Mouse (Mus musculus): ENCODE measurements around the gene Pacrg.

DNA sequence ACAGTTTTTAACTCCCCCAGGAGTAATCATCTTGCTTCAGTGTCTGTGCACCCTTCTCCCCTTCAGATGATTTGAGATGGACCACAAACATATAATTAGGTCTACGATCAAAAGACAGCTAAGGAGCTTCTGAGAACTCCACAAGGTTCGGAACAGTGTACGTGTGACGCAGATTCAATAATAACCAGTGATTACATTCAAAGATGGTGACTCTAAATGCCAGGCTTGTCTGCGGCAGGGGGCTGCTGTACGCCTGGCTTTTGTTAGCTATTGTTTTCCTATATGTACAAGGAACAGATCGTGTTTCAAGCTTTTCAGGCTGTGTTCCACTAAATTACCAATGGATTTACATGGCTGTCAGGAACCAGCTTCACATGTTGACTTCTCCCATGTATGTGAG is 264.8 kb downstream of the Pacrg start:
- TF ChIP-seq MAX (IDR thresholded peaks at IDR 0.05) = no peak
- no peak for TF ChIP-seq CTCF (IDR thresholded peaks at IDR 0.05; ENCODE audit: control insufficient read depth, insufficient read depth, insufficient read length)
- TF ChIP-seq CEBPB (IDR thresholded peaks at IDR 0.05; ENCODE audit: low read depth) = no peak
- TF ChIP-seq USF1 (IDR thresholded peaks at IDR 0.05; ENCODE audit: low read depth) = no peak
- TF ChIP-seq MYOD1 (IDR thresholded peaks at IDR 0.05; ENCODE audit: control insufficient read depth, insufficient read length, low read depth) = no peak
- TF ChIP-seq MYOG (IDR thresholded peaks at IDR 0.05; ENCODE audit: control insufficient read depth, extremely low read depth, insufficient read length) = no peak
